Mouse (Mus musculus): ENCODE measurements around the gene Inppl1.

DNA sequence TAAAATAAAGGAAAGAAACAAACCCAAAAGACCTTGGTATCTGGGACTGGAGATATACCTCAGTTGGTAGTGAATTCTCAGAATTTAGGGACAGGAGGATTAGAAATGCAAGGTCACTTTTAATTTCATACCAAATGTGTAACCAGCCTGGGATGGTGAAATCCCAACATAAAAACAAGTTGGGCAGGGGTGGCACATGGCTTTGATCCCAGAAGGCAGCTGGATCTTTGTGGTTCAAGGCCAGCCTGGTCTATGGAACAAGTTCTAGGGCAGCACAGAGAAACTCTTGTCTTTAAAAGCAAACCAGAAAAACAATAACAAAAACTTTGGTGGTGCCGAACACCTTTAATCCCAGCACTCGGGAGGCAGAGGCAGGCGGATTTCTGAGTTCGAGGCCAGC lies 29.5 kb upstream of the Inppl1 start:
- TF ChIP-seq CTCF (IDR thresholded peaks at IDR 0.05; ENCODE audit: control insufficient read depth, insufficient read depth, insufficient read length) (no peak), CEBPB (IDR thresholded peaks at IDR 0.05; ENCODE audit: low read depth) (no peak), MYOG (IDR thresholded peaks at IDR 0.05; ENCODE audit: control insufficient read depth, extremely low read depth, insufficient read length) (no peak)
